Mouse (Mus musculus) testis, adult 2 months (tissue): ENCODE data around the gene Actg2.

Source experiments
- CTCF ChIP-seq: fragments of 200-500 bp; IDR thresholded peaks from 2 replicates; pipeline ENCODE4 v1.5.1; 2012; ENCODE audit warnings: low read depth, mild to moderate bottlenecking, inconsistent platforms, low read length, moderate library complexity; ENCODE audit not compliant: control insufficient read depth, insufficient read depth, insufficient replicate concordance
- POLR2A ChIP-seq: fragments of 200-500 bp; IDR thresholded peaks from 2 replicates; pipeline ENCODE4 v1.6.1; 2012; ENCODE audit warnings: low read depth, mild to moderate bottlenecking, inconsistent platforms, low read length, moderate library complexity; ENCODE audit not compliant: control insufficient read depth

- TF ChIP-seq POLR2A (no peak), CTCF (no peak)
These were observed 55.9 kb downstream of the Actg2 start for GRCm38 (mm10) chr6:83480019-83480655.
